In the genomic region with DNA sequence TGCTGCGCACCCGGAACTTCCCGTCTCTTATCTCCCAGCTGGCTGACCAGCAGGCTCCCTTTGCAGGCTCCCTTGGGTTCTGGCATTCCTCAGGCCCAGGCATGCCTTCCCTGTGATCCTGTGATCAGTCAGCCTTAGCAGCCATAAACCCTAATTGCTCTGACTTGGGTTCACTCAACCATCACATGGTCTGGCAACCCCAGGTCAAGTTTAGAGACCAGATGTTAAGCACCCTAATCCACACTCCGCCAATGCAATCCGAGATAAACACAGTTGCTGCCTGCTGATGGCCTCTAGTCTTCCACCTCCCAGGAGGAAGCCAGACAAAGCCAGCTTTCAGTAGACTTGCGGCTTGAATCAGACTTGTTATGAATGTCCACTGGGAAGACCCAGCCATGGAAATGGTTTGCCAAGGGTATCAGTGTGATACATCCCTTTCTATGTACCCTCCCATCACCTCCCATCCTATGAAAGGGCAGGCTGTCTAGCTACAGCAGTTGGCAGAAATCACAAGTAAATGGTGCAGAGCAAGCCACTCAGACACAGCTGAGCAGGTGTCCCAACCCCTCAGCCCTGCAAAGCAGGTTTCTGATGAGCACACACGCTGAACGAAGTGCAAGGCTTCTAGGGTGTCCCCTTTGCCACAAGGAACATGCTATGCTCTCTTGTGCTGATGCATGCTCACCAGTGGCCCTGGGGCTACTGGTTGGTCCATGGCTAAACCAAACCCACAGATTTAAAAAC, we compare ENCODE assay signal across 17 mouse cellular contexts. TPM values are rescaled to one million over a fixed set of nuclear protein-coding genes. Genes with fewer than 3 reads are reported as not detected.
DNase-seq lines count a peak whose midpoint lies in the region; ATAC-seq and TF ChIP-seq lines count a peak whose summit lies in the region.
"Had no signal": no experiment of that assay in that cellular context is flagged by ENCODE, and none has a peak within 500 bp of the region (broad histone marks: within the 10 kb centered on the region; RNA-seq: fewer than 3 reads in every experiment).

No protein-coding gene starts in this region.

- H3K79me2 ChIP-seq in liver, adult 2 months (ENCODE audit: control insufficient read depth, insufficient read depth, low read length), result no peaks in the 10 kb centered on the region

- no peaks in the 10 kb centered on the region for H3K36me3 ChIP-seq in liver, adult 2 months (ENCODE audit: control insufficient read depth, insufficient read depth, low read length)
- H3K36me3 ChIP-seq in liver, embryonic 12.5 days, result no peaks in the 10 kb centered on the region
- H3K36me3 ChIP-seq in hindbrain, embryonic 13.5 days, result peaks cover 17% of the 10 kb centered on the region
- H3K36me3 ChIP-seq: liver, embryonic 13.5 days had no signal

- H3K4me2 ChIP-seq in liver, embryonic 12.5 days, result no peak overlapping the region
- H3K4me2 ChIP-seq in hindbrain, embryonic 13.5 days, result no peak overlapping the region
- H3K4me2 ChIP-seq: forebrain, embryonic 15.5 days; liver, embryonic 13.5 days; neural tube, embryonic 12.5 days had no signal

- no peak for ATAC-seq in liver, embryonic 12.5 days
- ATAC-seq in hindbrain, embryonic 13.5 days (ENCODE audit: low FRiP score), result no peak
- ATAC-seq: forebrain, embryonic 15.5 days had no signal

- TF ChIP-seq CTCF in liver, adult 2 months (IDR thresholded peaks at IDR 0.05; ENCODE audit: low read depth, low read length), result no peak

- WGBS in liver, adult 2 months, result 90% methylated on average over 8 of the region's 8 CpGs
- whole genome bisulfite sequencing in liver, embryonic 12.5 days (ENCODE audit: insufficient replicate concordance), result 61% methylated on average over 8 of the region's 8 CpGs
- 80% methylated on average over 8 of the region's 8 CpGs for WGBS in hindbrain, embryonic 13.5 days

- H3K9ac ChIP-seq in liver, adult 2 months (ENCODE audit: low read depth, low read length), result no peak overlapping the region
- H3K9ac ChIP-seq in liver, embryonic 12.5 days, result no peak overlapping the region
- no peak overlapping the region for H3K9ac ChIP-seq in hindbrain, embryonic 13.5 days
- H3K9ac ChIP-seq: forebrain, embryonic 15.5 days; liver, embryonic 13.5 days; neural tube, embryonic 12.5 days had no signal

- no peak for TF ChIP-seq POLR2A in liver, adult 2 months (IDR thresholded peaks at IDR 0.05; ENCODE audit: extremely low read depth, insufficient read depth, low read length)

- no peak overlapping the region for H3K27ac ChIP-seq in liver, adult 2 months (replicated peaks; ENCODE audit: insufficient read depth, low read depth, low read length)
- H3K27ac ChIP-seq in liver, embryonic 12.5 days, result no peak overlapping the region
- no peak overlapping the region for H3K27ac ChIP-seq in hindbrain, embryonic 13.5 days
- H3K27ac ChIP-seq: forebrain, embryonic 15.5 days; gastrocnemius, adult 2 months; liver, embryonic 13.5 days; neural tube, embryonic 12.5 days had no signal

- H3K9me3 ChIP-seq in liver, embryonic 12.5 days (replicated peaks), result no peaks in the 10 kb centered on the region
- no peaks in the 10 kb centered on the region for H3K9me3 ChIP-seq in hindbrain, embryonic 13.5 days
- H3K9me3 ChIP-seq: forebrain, embryonic 15.5 days; liver, embryonic 13.5 days; neural tube, embryonic 12.5 days had no signal

- H3K4me3 ChIP-seq in liver, adult 2 months (ENCODE audit: insufficient read depth, low read depth, low read length), result no peak overlapping the region
- H3K4me3 ChIP-seq in liver, embryonic 12.5 days, result no peak overlapping the region
- no peak overlapping the region for H3K4me3 ChIP-seq in hindbrain, embryonic 13.5 days
- H3K4me3 ChIP-seq: forebrain, embryonic 15.5 days; gastrocnemius, adult 2 months; liver, embryonic 13.5 days; neural tube, embryonic 12.5 days had no signal

- no peaks in the 10 kb centered on the region for H3K27me3 ChIP-seq in liver, adult 2 months (ENCODE audit: control insufficient read depth, insufficient read depth, low read length)
- no peaks in the 10 kb centered on the region for H3K27me3 ChIP-seq in liver, embryonic 12.5 days (replicated peaks)
- H3K27me3 ChIP-seq in hindbrain, embryonic 13.5 days, result no peaks in the 10 kb centered on the region
- H3K27me3 ChIP-seq: forebrain, embryonic 15.5 days; liver, embryonic 13.5 days; neural tube, embryonic 12.5 days had no signal

- peak; percentile 17 for DNase-seq in liver, adult 2 months (ENCODE audit: extremely low read depth, low read depth, low spot score)
- peak; percentile 83 for DNase-seq in kidney, adult 11 months
- DNase-seq in kidney, postnatal 10 days, result peak; percentile 62
- DNase-seq in yolk sac, embryonic 10.5 days (ENCODE audit: low spot score), result peak; percentile 69
- no peak for DNase-seq in thymus, postnatal 10 days (ENCODE audit: low spot score in 2 of 2)
- DNase-seq: adrenal gland, postnatal 10 days; cerebellum, adult 9-10 months; embryo, embryonic 11 days; gastrocnemius, adult 2 months; heart, postnatal 14 days; layer of hippocampus, adult 9-11 months; liver, embryonic 13.5 days; thymus, adult 2 months had no signal

- H3K4me1 ChIP-seq in liver, adult 2 months (ENCODE audit: control insufficient read depth, insufficient read depth, low read length), result peaks cover 5% of the 10 kb centered on the region
- no peaks in the 10 kb centered on the region for H3K4me1 ChIP-seq in liver, embryonic 12.5 days
- H3K4me1 ChIP-seq in hindbrain, embryonic 13.5 days (replicated peaks), result no peaks in the 10 kb centered on the region
- H3K4me1 ChIP-seq: forebrain, embryonic 15.5 days; liver, embryonic 13.5 days; neural tube, embryonic 12.5 days had no signal

RNA-seq across cellular contexts. Expression of gene Tbc1d7, which starts 24.6 kb away (rescaled TPM):
- 6.2 and 7.2 TPM in 2 replicates for total RNA-seq in liver, adult 2 months (2014; rRNA removed)
- polyA plus RNA-seq in liver, adult 2 months (2012; rRNA removed), result 14.9 and 18.0 TPM in 2 replicates
- 20.0 and 20.7 TPM in 2 replicates for polyA plus RNA-seq in liver, embryonic 12.5 days (2016; fragmentation: Nextera tagmentation; extraction: Ambion mirVana)
- polyA plus RNA-seq in hindbrain, embryonic 13.5 days (2015; fragmentation: Nextera tagmentation; extraction: Ambion mirVana), result 85.2 and 85.7 TPM in 2 replicates

Comparison
In these comparisons a context has a peak if more than half of its experiments do, and no peak if none do; other contexts are left out.
1. DNase-seq: peak in liver, adult 2 months (single experiment), kidney, adult 11 months (single experiment), kidney, postnatal 10 days (single experiment) and yolk sac, embryonic 10.5 days (single experiment); none in thymus, postnatal 10 days (0 of 2).